Mouse (Mus musculus) liver, embryonic 14.5 days (tissue): ENCODE data around the gene Rnaseh1. TPM values are rescaled to one million over a fixed set of nuclear protein-coding genes. Genes with fewer than 3 reads are reported as not detected.

ENCODE experiments used
- ATAC-seq: fragments of 200-750 bp; cut with Nextera tagmentation; 2 replicates; pipeline ENCODE4 v1.8.0; 2017; ENCODE audit warnings: moderate number of reproducible peaks, mild to moderate bottlenecking, moderate library complexity; ENCODE audit not compliant: insufficient read depth
- DNase-seq, 3 experiments: peaks; one replicate each; pipeline ENCODE4 v3.0.0-alpha.2; 2012 to 2013; ENCODE audit warnings: low read depth in 3 of 3, low spot score in 3 of 3
- H3K27ac ChIP-seq: fragments of 300-500 bp; sonication (generic); 2 replicates; pipeline ENCODE4 v1.5.1; 2014; ENCODE audit warnings: moderate library complexity, mild to moderate bottlenecking, control low read depth, inconsistent platforms
- H3K27me3 ChIP-seq: fragments of 300-500 bp; sonication (generic); 2 replicates; pipeline ENCODE4 v1.6.1; 2014; ENCODE audit warnings: mild to moderate bottlenecking, low read length, moderate library complexity; ENCODE audit not compliant: control insufficient read depth, insufficient read depth
- H3K36me3 ChIP-seq: fragments of 300-500 bp; sonication (generic); replicated peaks from 2 replicates; pipeline ENCODE4 v1.6.1; 2014; ENCODE audit warnings: low read depth; ENCODE audit not compliant: control insufficient read depth, insufficient read depth
- H3K4me1 ChIP-seq, 2 experiments: fragments of 200-500 bp in 1 of 2; fragments of 300-500 bp in 1 of 2; sonication (generic) in 1 of 2; replicated peaks; 2 replicates each; pipeline ENCODE4 v1.6.1; 2012 to 2014; ENCODE audit warnings: antibody characterized with exemption in 1 of 2, inconsistent platforms in 1 of 2, low read length in 1 of 2; ENCODE audit not compliant: control insufficient read depth in 2 of 2, insufficient read depth in 2 of 2
- H3K4me2 ChIP-seq: fragments of 300-500 bp; sonication (generic); 2 replicates; pipeline ENCODE4 v1.6.1; 2014; ENCODE audit warnings: low read depth, mild to moderate bottlenecking, control low read depth, moderate library complexity
- H3K4me3 ChIP-seq, 2 experiments: fragments of 200-500 bp in 1 of 2; fragments of 300-500 bp in 1 of 2; sonication (generic) in 1 of 2; 2 replicates each; pipeline ENCODE4 v1.5.1; 2012 to 2014; ENCODE audit warnings: low read depth in 2 of 2, low read length in 2 of 2, mild to moderate bottlenecking in 2 of 2, control low read depth in 1 of 2, inconsistent platforms in 1 of 2, moderate library complexity in 1 of 2; ENCODE audit not compliant: insufficient read depth in 1 of 2
- H3K9ac ChIP-seq: fragments of 300-500 bp; sonication (generic); replicated peaks from 2 replicates; pipeline ENCODE4 v1.6.1; 2014; ENCODE audit warnings: mild to moderate bottlenecking, control low read depth, moderate library complexity
- H3K9me3 ChIP-seq: fragments of 300-500 bp; sonication (generic); 2 replicates; pipeline ENCODE4 v1.6.1; 2016; ENCODE audit warnings: low read length, mixed read lengths; ENCODE audit not compliant: control insufficient read depth
- CTCF ChIP-seq: IDR thresholded peaks from 2 replicates; pipeline ENCODE4 v1.5.1; 2016; ENCODE audit warnings: antibody characterized with exemption, low read depth, control low read depth
- EP300 ChIP-seq: IDR thresholded peaks from 2 replicates; pipeline ENCODE4 v1.6.1; 2016; ENCODE audit warnings: antibody characterized with exemption, low read depth
- WGBS: fragments of 180-500 bp; shearing (Covaris S2); extraction: QIAGEN DNeasy Blood & Tissue Kit; methylation state at CpG from one replicate; pipeline ENCODE4 v1.1.7; 2014; ENCODE audit not compliant: insufficient replicate concordance; 5-methylcytosine and 5-hydroxymethylcytosine counted together
- polyA plus RNA-seq, 2 experiments: library from polyadenylated mRNA; depleted of rRNA in 1 of 2; stranded (reverse) in 1 of 2; unstranded in 1 of 2; fragments of >200 nt; fragmentation: Nextera tagmentation in 1 of 2; extraction: Ambion mirVana in 1 of 2; gene quantifications; 2 replicates each; pipeline versions ENCODE4 v1.2.1 to v1.2.3; 2012 to 2014

Gene Rnaseh1
- polyA plus RNA-seq (2012; rRNA removed) (7.1 and 9.7 TPM in 2 replicates), polyA plus RNA-seq (2014; fragmentation: Nextera tagmentation; extraction: Ambion mirVana) (9.3 and 10.3 TPM in 2 replicates)

GRCm38 (mm10) chr12:28649141-28650110 lies at the start of gene Rnaseh1:
Gene Rnaseh1, plus strand, starts transcription at chr12:28649602.
- WGBS = 2% methylated on average over 52 of the region's 52 CpGs
- Histone ChIP-seq H3K27ac (peak within 1 kb of the TSS; percentile 31), H3K27me3 (no peaks in the 10 kb centered on the region), H3K4me3 (peak within 1 kb of the TSS; percentile 83 to 89), H3K36me3 (peaks cover 5% of the 10 kb centered on the region), H3K9me3 (no peaks in the 10 kb centered on the region), H3K4me1 (peaks cover 7 to 9% of the 10 kb centered on the region in 2 experiments), H3K9ac (peak within 1 kb of the TSS; percentile 86), H3K4me2 (peak within 1 kb of the TSS; percentile 95)
- TF ChIP-seq CTCF (0 out of 2 replicates have a peak, but pooled peaks have one; percentile 4), EP300 (no peak)
- peak; percentile 92 for ATAC-seq
- DNase-seq = peak; percentile 73 to 77 (median 73)

- H3K9ac ChIP-seq = no peak overlapping the region
- H3K4me3 ChIP-seq = no peak overlapping the region
- no peak overlapping the region for H3K4me2 ChIP-seq
- H3K36me3 ChIP-seq = no peaks in the 10 kb centered on the region
- DNase-seq (no peak), ATAC-seq (no peak)
- TF ChIP-seq EP300 = no peak
- TF ChIP-seq CTCF = no peak
- no peaks in the 10 kb centered on the region for H3K9me3 ChIP-seq
- no peaks in the 10 kb centered on the region for H3K27me3 ChIP-seq
- H3K27ac ChIP-seq = no peak overlapping the region
- H3K4me1 ChIP-seq = no peaks in the 10 kb centered on the region
- 22% methylated on average over 4 of the region's 4 CpGs for WGBS
Observed at GRCm38 (mm10) chr12:28602259-28602658, 47.1 kb upstream of the Rnaseh1 start.

- H3K36me3 ChIP-seq = no peaks in the 10 kb centered on the region
- no peaks in the 10 kb centered on the region for H3K27me3 ChIP-seq
- 57% methylated on average over 1 of the region's 1 CpGs for WGBS
- H3K4me1 ChIP-seq = no peaks in the 10 kb centered on the region
- H3K27ac ChIP-seq = no peak overlapping the region
- TF ChIP-seq CTCF (no peak), EP300 (no peak)
- H3K9me3 ChIP-seq = no peaks in the 10 kb centered on the region
- H3K4me3 ChIP-seq = no peak overlapping the region
- DNase-seq (no peak), ATAC-seq (no peak)
- H3K9ac ChIP-seq = no peak overlapping the region
- no peak overlapping the region for H3K4me2 ChIP-seq
Observed at GRCm38 (mm10) chr12:28603494-28603893, 45.9 kb upstream of the Rnaseh1 start.

- no peak overlapping the region for H3K4me3 ChIP-seq
- H3K27ac ChIP-seq = no peak overlapping the region
- no peak overlapping the region for H3K4me2 ChIP-seq
- H3K27me3 ChIP-seq = no peaks in the 10 kb centered on the region
- TF ChIP-seq EP300 = no peak
- no peak for ATAC-seq
- no peaks in the 10 kb centered on the region for H3K9me3 ChIP-seq
- H3K4me1 ChIP-seq = no peaks in the 10 kb centered on the region
- DNase-seq = no peak
- no peak overlapping the region for H3K9ac ChIP-seq
- H3K36me3 ChIP-seq = no peaks in the 10 kb centered on the region
- 57% methylated on average over 17 of the region's 17 CpGs for WGBS
Observed at GRCm38 (mm10) chr12:28607546-28608305, 41.7 kb upstream of the Rnaseh1 start.

- Histone ChIP-seq H3K4me3 (no peak overlapping the region), H3K9ac (no peak overlapping the region), H3K9me3 (no peaks in the 10 kb centered on the region), H3K36me3 (no peaks in the 10 kb centered on the region), H3K27me3 (no peaks in the 10 kb centered on the region), H3K4me2 (no peak overlapping the region), H3K27ac (no peak overlapping the region), H3K4me1 (no peaks in the 10 kb centered on the region)
- WGBS = 65% methylated on average over 6 of the region's 6 CpGs
- no peak for TF ChIP-seq EP300
- TF ChIP-seq CTCF = no peak
- no peak for ATAC-seq
- no peak for DNase-seq
Observed at GRCm38 (mm10) chr12:28612391-28612790, 37.0 kb upstream of the Rnaseh1 start.
